Mouse (Mus musculus) layer of hippocampus, adult 9-10 months (tissue): ENCODE data around the gene Olfr401.
"Not testable (repeated sequence)": the region's sequence is repeated elsewhere in the genome, so short reads cannot be mapped to it uniquely, and the experiment has no call there.

ENCODE experiments used
- DNase-seq: peaks from one replicate; pipeline ENCODE4 v3.0.0; 2022; ENCODE audit warnings: low spot score

The Olfr401 gene

DNA sequence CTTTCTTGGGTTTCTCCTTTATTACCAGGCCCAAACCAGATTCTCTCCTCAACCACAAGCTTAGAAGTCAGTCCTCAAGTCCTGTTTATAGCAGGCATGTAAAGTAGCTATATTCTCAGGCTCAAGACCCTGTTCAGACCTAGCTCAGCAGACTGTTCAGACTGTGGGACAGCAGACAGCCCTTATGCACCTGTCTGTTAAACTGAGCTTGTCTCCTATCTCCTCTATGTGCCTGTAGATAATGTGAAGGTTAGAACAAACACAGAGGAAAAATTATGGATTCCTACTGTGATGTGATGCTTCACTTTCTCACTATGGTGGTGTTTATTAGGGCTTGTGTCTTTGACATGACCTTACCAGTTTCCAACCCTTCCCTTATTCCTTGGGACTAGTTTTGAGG is at the start of gene Olfr401:
Olfr401 (plus strand) TSS at position 301 of the 400 bp plus-strand sequence.
- no peak for DNase-seq

GRCm38 (mm10) chr11:74069655-74070054 is 43.9 kb upstream of the Olfr401 start, which contains the start of gene Zfp616:
Zfp616 (plus strand) TSS chr11:74069955.
- DNase-seq: no peak

- DNase-seq: no peak
Observed at GRCm38 (mm10) chr11:74100724-74101123, 12.8 kb upstream of the Olfr401 start.

DNA sequence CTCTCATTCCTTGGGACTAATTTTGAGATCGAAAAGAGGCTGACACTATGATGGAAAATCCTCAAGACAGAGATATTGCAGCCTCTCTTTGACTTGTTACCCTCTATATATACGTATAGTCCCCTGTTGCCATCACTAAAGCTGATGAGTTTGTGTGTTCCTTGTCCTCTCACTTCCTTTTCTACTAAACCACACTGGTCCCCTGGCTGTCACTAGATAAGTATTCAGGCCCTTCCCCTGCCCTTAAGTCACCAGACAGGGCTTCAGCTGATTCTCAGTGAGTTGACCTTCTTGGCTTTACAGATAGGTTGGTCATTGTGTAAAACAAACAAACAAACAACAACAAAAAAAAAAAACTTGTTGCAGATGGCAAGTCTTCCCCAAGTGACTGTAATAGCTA is 12.0 kb upstream of the Olfr401 start:
- no peak for DNase-seq

- no peak for DNase-seq
Observed at GRCm38 (mm10) chr11:74105066-74105465, 8.4 kb upstream of the Olfr401 start.

DNA sequence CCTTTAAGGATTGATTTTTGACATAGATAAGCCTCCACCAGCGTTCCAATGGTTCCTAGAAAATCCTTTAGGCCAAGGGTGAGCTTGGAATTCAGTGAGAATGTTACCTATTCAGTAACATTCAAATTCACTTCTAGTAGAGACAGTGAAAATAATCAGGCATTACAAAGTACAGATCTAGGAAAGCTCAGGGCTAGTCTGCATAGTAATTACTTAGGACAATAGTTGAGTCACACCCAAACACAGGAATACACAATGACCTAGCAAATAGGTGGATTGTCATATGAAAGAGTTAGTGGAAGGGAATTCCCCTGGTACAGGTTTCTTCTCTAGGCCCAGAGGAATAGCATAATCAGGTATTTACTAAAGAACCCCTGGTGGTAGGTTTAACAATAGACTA is 26.5 kb downstream of the Olfr401 start:
- DNase-seq: not testable (repeated sequence)

GRCm38 (mm10) chr11:74145866-74146265 is 32.4 kb downstream of the Olfr401 start:
- no peak for DNase-seq

DNA sequence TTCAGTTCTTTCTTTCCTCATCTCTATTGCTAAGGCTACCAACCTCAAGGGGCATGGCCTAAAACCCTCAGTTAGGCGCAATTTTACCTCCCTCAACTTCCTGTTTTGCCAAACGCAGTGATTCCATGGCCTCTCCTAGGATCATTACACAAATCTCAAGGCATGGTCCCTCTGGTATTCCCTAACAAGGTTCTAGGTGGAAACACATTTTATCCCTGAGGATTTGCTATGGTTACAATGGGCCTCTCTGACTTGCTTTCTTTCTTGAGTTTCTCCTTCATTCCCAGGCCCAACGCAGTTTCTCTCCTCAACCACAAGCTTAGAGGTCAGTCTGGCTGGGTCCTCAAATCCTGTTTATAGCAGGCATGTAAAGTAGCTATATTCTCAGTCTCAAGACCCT is 39.7 kb downstream of the Olfr401 start, which contains the start of gene Olfr402:
Olfr402 (plus strand) TSS at position 301 of the 400 bp plus-strand sequence.
- DNase-seq: no peak

DNA sequence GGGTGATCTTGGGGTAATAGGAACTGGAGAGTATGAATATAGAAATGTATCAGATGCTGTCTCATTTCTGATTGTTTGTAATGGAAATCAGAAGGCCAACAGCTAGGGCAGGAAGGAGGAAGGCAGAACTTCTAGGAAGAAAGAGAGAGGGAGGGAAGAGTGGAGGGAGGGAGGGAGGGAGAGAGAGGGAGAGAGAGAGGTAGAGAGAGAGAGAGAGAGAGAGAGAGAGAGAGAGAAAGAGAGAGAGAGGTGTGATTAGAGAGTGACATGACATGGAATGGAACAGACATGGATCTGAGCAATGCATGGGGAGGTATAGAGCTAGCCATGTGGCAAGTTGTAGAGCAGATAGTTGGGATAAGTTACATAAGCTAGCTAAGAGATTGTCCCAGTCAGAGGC is 55.3 kb downstream of the Olfr401 start:
- no peak for DNase-seq
